Mouse (Mus musculus): ENCODE results near the gene Igfbpl1.

Igfbpl1 gene

GRCm38 (mm10) chr4:45826275-45827040, at the start of gene Igfbpl1:
Gene Igfbpl1, minus strand, starts transcription at chr4:45826923.
- no peak for DNase-seq

- no peak for DNase-seq
Observed at GRCm38 (mm10) chr4:45872147-45872546, 45.4 kb upstream of the Igfbpl1 start.

GRCm38 (mm10) chr4:45869021-45869815, 42.5 kb upstream of the Igfbpl1 start:
- no peak for DNase-seq

- DNase-seq = no peak
Observed at GRCm38 (mm10) chr4:45867416-45867815, 40.7 kb upstream of the Igfbpl1 start.

GRCm38 (mm10) chr4:45861160-45861559, 34.4 kb upstream of the Igfbpl1 start:
- DNase-seq = no peak

- peak; percentile 58 to 60 for DNase-seq
Observed at GRCm38 (mm10) chr4:45855803-45856424, 29.2 kb upstream of the Igfbpl1 start.

- DNase-seq = no peak
Observed at GRCm38 (mm10) chr4:45853496-45854246, 26.9 kb upstream of the Igfbpl1 start.

GRCm38 (mm10) chr4:45851640-45852051, 24.9 kb upstream of the Igfbpl1 start:
- DNase-seq = no peak

GRCm38 (mm10) chr4:45849419-45849818, 22.7 kb upstream of the Igfbpl1 start:
- DNase-seq = no peak

GRCm38 (mm10) chr4:45848825-45849156, 22.1 kb upstream of the Igfbpl1 start:
- no peak for DNase-seq

- no peak for DNase-seq
Observed at GRCm38 (mm10) chr4:45848109-45848824, 21.5 kb upstream of the Igfbpl1 start, which contains the start of gene Stra6l. Gene Stra6l, plus strand, starts transcription at chr4:45848664.

- no peak for DNase-seq
Observed at GRCm38 (mm10) chr4:45846263-45846662, 19.5 kb upstream of the Igfbpl1 start.

GRCm38 (mm10) chr4:45844355-45844754, 17.6 kb upstream of the Igfbpl1 start:
- peak; percentile 59 to 66 for DNase-seq

GRCm38 (mm10) chr4:45833461-45833860, 6.7 kb upstream of the Igfbpl1 start:
- DNase-seq = no peak

GRCm38 (mm10) chr4:45831996-45832395, 5.3 kb upstream of the Igfbpl1 start:
- DNase-seq = no peak

- no peak for DNase-seq
Observed at GRCm38 (mm10) chr4:45829907-45830759, 3.4 kb upstream of the Igfbpl1 start.

- no peak for DNase-seq
Observed at GRCm38 (mm10) chr4:45824761-45825556, 1.8 kb downstream of the Igfbpl1 start.

- no peak for DNase-seq
Observed at GRCm38 (mm10) chr4:45824049-45824760, 2.5 kb downstream of the Igfbpl1 start.

GRCm38 (mm10) chr4:45822781-45823575, 3.7 kb downstream of the Igfbpl1 start:
- no peak for DNase-seq
